Mouse (Mus musculus): ENCODE measurements around the gene Pkmyt1. TPM values are rescaled to one million over a fixed set of nuclear protein-coding genes. Genes with fewer than 3 reads are reported as not detected.

Pkmyt1 gene
- polyA plus RNA-seq, 1 experiment = 1.8 TPM

DNA sequence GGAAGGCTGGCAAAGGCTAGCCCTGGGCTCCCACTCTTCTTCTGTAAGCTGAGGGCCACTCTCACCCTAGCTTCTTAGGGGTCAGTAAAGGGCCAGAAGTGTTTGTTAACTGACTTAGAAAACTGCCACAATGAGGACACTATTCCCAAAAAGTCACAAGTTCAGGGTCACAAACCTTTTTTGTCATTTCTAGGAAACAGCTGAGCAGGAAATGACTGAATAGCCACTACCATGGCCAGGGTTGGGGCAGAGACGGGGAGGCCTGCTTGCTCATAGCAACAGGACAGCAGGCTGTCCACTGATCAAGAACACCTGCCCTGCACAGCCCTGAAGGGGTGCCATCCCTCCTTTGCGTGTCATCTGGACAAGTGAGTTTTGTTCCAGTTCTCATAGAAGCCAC lies 51.0 kb downstream of the Pkmyt1 start:
- no peaks in the 10 kb centered on the region for H3K4me1 ChIP-seq (ENCODE audit: control insufficient read depth, insufficient read depth, insufficient read length, low read length)
- no peak overlapping the region for H3K4me3 ChIP-seq (ENCODE audit: insufficient read depth, low read depth, low read length)
- H3K27ac ChIP-seq (replicated peaks; ENCODE audit: low read depth, low read length) = no peak overlapping the region

- H3K27ac ChIP-seq (replicated peaks; ENCODE audit: low read depth, low read length) = no peak overlapping the region
- H3K4me1 ChIP-seq (ENCODE audit: control insufficient read depth, insufficient read depth, insufficient read length, low read length) = no peaks in the 10 kb centered on the region
- H3K4me3 ChIP-seq (ENCODE audit: insufficient read depth, low read depth, low read length) = no peak overlapping the region
These were observed 52.3 kb downstream of the Pkmyt1 start for GRCm38 (mm10) chr17:23778447-23778846.

DNA sequence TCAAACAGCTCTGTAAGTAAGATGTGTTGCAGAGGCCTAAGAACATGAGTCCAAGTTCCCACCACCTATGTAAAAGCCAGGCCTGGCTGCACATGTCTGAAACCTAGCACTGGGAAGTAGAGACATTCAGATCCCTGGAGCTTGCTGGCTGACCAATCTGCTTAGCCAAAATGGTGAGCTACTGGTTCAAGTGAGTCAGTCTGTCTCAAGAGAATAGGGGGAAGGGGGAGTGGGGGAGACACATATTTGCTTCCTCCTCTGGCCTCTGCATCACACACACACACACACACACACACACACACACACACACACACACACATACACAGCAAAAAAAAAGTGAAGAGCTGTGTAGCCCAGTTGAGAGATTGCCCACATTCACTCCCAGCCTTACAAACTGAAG lies 57.2 kb downstream of the Pkmyt1 start:
- H3K4me1 ChIP-seq (ENCODE audit: control insufficient read depth, insufficient read depth, insufficient read length, low read length) = no peaks in the 10 kb centered on the region
- H3K27ac ChIP-seq (replicated peaks; ENCODE audit: low read depth, low read length) = no peak overlapping the region

DNA sequence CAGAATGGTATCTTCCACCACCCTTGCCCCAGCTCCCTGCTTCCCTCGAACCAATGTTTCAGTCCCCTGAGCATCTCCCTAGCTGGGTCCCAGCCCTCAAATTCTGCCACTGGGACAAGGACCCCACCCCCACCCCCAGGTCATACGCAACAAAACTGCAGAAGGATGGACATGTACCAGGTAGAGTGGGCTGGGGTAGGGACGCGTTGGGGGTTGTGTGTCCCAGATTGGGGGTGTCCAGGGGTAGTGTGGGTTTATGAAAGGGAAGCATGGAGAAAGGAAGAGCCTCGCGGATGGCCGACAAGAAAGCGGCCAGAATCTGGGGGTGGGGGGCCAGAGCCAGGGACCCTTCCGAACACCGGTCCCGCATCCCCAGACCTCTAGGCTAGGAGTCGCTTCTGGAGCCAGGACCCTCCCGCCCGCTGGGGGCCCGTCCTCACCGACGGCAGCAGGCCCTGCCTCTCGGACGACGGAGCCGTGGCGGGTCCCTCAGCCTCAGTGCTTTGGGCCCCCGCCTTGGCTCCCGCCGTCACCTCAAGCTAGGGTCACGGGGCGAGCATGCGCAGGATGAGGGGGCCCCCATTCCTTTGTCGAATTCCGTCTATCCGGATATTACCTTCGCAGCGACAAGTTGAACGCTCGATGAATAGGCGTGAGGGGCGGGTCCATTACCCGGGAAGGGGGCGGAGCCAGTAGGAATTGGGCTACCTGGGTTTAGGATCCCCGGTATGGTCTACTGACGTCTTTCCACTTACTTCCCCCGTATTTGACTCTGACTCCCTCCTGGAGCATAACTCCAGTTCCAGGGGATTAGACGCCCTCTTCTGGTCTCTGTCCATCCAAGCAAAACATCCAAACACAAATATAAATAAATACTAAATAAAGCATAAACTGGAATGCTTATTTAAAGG lies 59.7 kb downstream of the Pkmyt1 start, which contains the start of gene Flywch2:
TSS of gene Flywch2 (minus strand) at position 521 of the 911 bp plus-strand sequence.
- peak within 1 kb of the TSS; percentile 74 for H3K4me3 ChIP-seq (ENCODE audit: insufficient read depth, low read depth, low read length)
- no peak within 1 kb of the TSS for H3K27ac ChIP-seq (replicated peaks; ENCODE audit: low read depth, low read length)
- H3K4me1 ChIP-seq (ENCODE audit: control insufficient read depth, insufficient read depth, insufficient read length, low read length) = peaks cover 7% of the 10 kb centered on the region; the same call in 1 of the 2 replicates

More for the DNA sequence above, 57.2 kb downstream of the Pkmyt1 start:
- H3K4me3 ChIP-seq (ENCODE audit: insufficient read depth, low read depth, low read length) = no peak overlapping the region

Other genes with a start within 250 kb of the Pkmyt1 start
- not detected in 2 replicates for gene Vmn2r117, start 246.6 kb upstream of the Pkmyt1 start, polyA plus RNA-seq (2012; ENCODE audit: insufficient read depth, insufficient read length, missing spikeins)
- 3.4 and 4.6 TPM in 2 replicates for gene Zfp213, start 162.1 kb upstream of the Pkmyt1 start, polyA plus RNA-seq (2012; ENCODE audit: insufficient read depth, insufficient read length, missing spikeins)
- gene Zfp13, start 126.8 kb upstream of the Pkmyt1 start, polyA plus RNA-seq (2012; ENCODE audit: insufficient read depth, insufficient read length, missing spikeins) = 1.8 and 3.7 TPM in 2 replicates
- not detected in 2 replicates for gene Zscan10, start 125.5 kb upstream of the Pkmyt1 start, polyA plus RNA-seq (2012; ENCODE audit: insufficient read depth, insufficient read length, missing spikeins)
- gene Mmp25, start 81.1 kb upstream of the Pkmyt1 start, polyA plus RNA-seq (2012; ENCODE audit: insufficient read depth, insufficient read length, missing spikeins) = not detected in 2 replicates
- not detected in 2 replicates for gene Bicdl2, start 65.8 kb upstream of the Pkmyt1 start, polyA plus RNA-seq (2012; ENCODE audit: insufficient read depth, insufficient read length, missing spikeins)
- gene Hcfc1r1, start 52.7 kb upstream of the Pkmyt1 start, polyA plus RNA-seq (2012; ENCODE audit: insufficient read depth, insufficient read length, missing spikeins) = 284 and 292 TPM in 2 replicates
- gene Thoc6, start 52.5 kb upstream of the Pkmyt1 start, polyA plus RNA-seq (2012; ENCODE audit: insufficient read depth, insufficient read length, missing spikeins) = 13.0 and 16.3 TPM in 2 replicates
- 20.5 and 40.5 TPM in 2 replicates for gene Tnfrsf12a, start 48.9 kb upstream of the Pkmyt1 start, polyA plus RNA-seq (2012; ENCODE audit: insufficient read depth, insufficient read length, missing spikeins)
- not detected in 2 replicates for gene Cldn6, start 47.1 kb upstream of the Pkmyt1 start, polyA plus RNA-seq (2012; ENCODE audit: insufficient read depth, insufficient read length, missing spikeins)
- not detected in 2 replicates for gene Cldn9, start 42.3 kb upstream of the Pkmyt1 start, polyA plus RNA-seq (2012; ENCODE audit: insufficient read depth, insufficient read length, missing spikeins)
- gene 1520401A03Rik, start 3.6 kb upstream of the Pkmyt1 start, polyA plus RNA-seq (2012; ENCODE audit: insufficient read depth, insufficient read length, missing spikeins) = not detected in 2 replicates
- gene Paqr4, start 14.5 kb downstream of the Pkmyt1 start, polyA plus RNA-seq (2012; ENCODE audit: insufficient read depth, insufficient read length, missing spikeins) = 4.0 and 5.1 TPM in 2 replicates
- gene Kremen2, start 19.5 kb downstream of the Pkmyt1 start, polyA plus RNA-seq (2012; ENCODE audit: insufficient read depth, insufficient read length, missing spikeins) = not detected in 2 replicates
- gene Flywch1, start 45.3 kb downstream of the Pkmyt1 start, polyA plus RNA-seq (2012; ENCODE audit: insufficient read depth, insufficient read length, missing spikeins) = 25.8 and 26.8 TPM in 2 replicates
- 2.8 and 8.2 TPM in 2 replicates for gene Flywch2, start 59.7 kb downstream of the Pkmyt1 start, polyA plus RNA-seq (2012; ENCODE audit: insufficient read depth, insufficient read length, missing spikeins)
- 86.7 and 109 TPM in 2 replicates for gene Srrm2, start 64.2 kb downstream of the Pkmyt1 start, polyA plus RNA-seq (2012; ENCODE audit: insufficient read depth, insufficient read length, missing spikeins)
- 378 and 510 TPM in 2 replicates for gene Elob, start 102.8 kb downstream of the Pkmyt1 start, polyA plus RNA-seq (2012; ENCODE audit: insufficient read depth, insufficient read length, missing spikeins)
- not detected in 2 replicates for gene Prss33, start 109.7 kb downstream of the Pkmyt1 start, polyA plus RNA-seq (2012; ENCODE audit: insufficient read depth, insufficient read length, missing spikeins)
- not detected in 2 replicates for gene Prss32, start 117.5 kb downstream of the Pkmyt1 start, polyA plus RNA-seq (2012; ENCODE audit: insufficient read depth, insufficient read length, missing spikeins)
- gene Prss41, start 117.8 kb downstream of the Pkmyt1 start, polyA plus RNA-seq (2012; ENCODE audit: insufficient read depth, insufficient read length, missing spikeins) = not detected in 2 replicates
- not detected in 2 replicates for gene Prss21, start 141.7 kb downstream of the Pkmyt1 start, polyA plus RNA-seq (2012; ENCODE audit: insufficient read depth, insufficient read length, missing spikeins)
- gene Dcpp1, start 154.5 kb downstream of the Pkmyt1 start, polyA plus RNA-seq (2012; ENCODE audit: insufficient read depth, insufficient read length, missing spikeins) = not detected in 2 replicates
- gene Dcpp2, start 154.5 kb downstream of the Pkmyt1 start, polyA plus RNA-seq (2012; ENCODE audit: insufficient read depth, insufficient read length, missing spikeins) = not detected in 2 replicates
- gene Dcpp3, start 191.1 kb downstream of the Pkmyt1 start, polyA plus RNA-seq (2012; ENCODE audit: insufficient read depth, insufficient read length, missing spikeins) = not detected in 2 replicates
- gene Sbp, start 215.3 kb downstream of the Pkmyt1 start, polyA plus RNA-seq (2012; ENCODE audit: insufficient read depth, insufficient read length, missing spikeins) = not detected in 2 replicates
- not detected in 2 replicates for gene Sbpl, start 228.9 kb downstream of the Pkmyt1 start, polyA plus RNA-seq (2012; ENCODE audit: insufficient read depth, insufficient read length, missing spikeins)